Mouse (Mus musculus) monocyte, adult 2 months (primary cell): ENCODE data around the gene Rhbdf2.

ENCODE experiments used
- DNase-seq, 2 experiments: peaks; one replicate each; pipeline ENCODE4 v3.0.0; 2022; ENCODE audit warnings: low spot score in 2 of 2, low read depth in 1 of 2

Gene Rhbdf2

GRCm38 (mm10) chr11:116591621-116592020, 35.2 kb downstream of the Rhbdf2 start:
- DNase-seq = no peak

GRCm38 (mm10) chr11:116589574-116589973, 37.2 kb downstream of the Rhbdf2 start:
- no peak for DNase-seq

GRCm38 (mm10) chr11:116589020-116589531, 37.7 kb downstream of the Rhbdf2 start:
- DNase-seq = no peak

GRCm38 (mm10) chr11:116586801-116587631, 39.8 kb downstream of the Rhbdf2 start:
- peak in 1 of 2 experiments; percentile 62 for DNase-seq

- DNase-seq = no peak
Measured at GRCm38 (mm10) chr11:116586310-116586709, 40.5 kb downstream of the Rhbdf2 start, which contains the start of gene Aanat. Aanat (plus strand) TSS chr11:116586432.

- DNase-seq = no peak
Measured at GRCm38 (mm10) chr11:116585682-116586081, 41.1 kb downstream of the Rhbdf2 start.

GRCm38 (mm10) chr11:116581376-116581814, 45.4 kb downstream of the Rhbdf2 start, which contains the start of gene Ube2o:
Ube2o (minus strand) TSS chr11:116581447.
- peak; percentile 42 to 77 for DNase-seq

- peak in 1 of 2 experiments; percentile 22 for DNase-seq
Measured at GRCm38 (mm10) chr11:116580711-116581375, 46.0 kb downstream of the Rhbdf2 start.

GRCm38 (mm10) chr11:116580031-116580652, 46.7 kb downstream of the Rhbdf2 start:
- DNase-seq = no peak

- no peak for DNase-seq
Measured at GRCm38 (mm10) chr11:116579280-116579679, 47.5 kb downstream of the Rhbdf2 start.

GRCm38 (mm10) chr11:116575396-116575795, 51.4 kb downstream of the Rhbdf2 start:
- no peak for DNase-seq

GRCm38 (mm10) chr11:116574982-116575381, 51.8 kb downstream of the Rhbdf2 start:
- DNase-seq = no peak

GRCm38 (mm10) chr11:116574486-116574885, 52.3 kb downstream of the Rhbdf2 start:
- DNase-seq = no peak

GRCm38 (mm10) chr11:116572756-116573543, 53.9 kb downstream of the Rhbdf2 start:
- DNase-seq = no peak

- no peak for DNase-seq
Measured at GRCm38 (mm10) chr11:116571767-116572679, 54.8 kb downstream of the Rhbdf2 start.

- no peak for DNase-seq
Measured at GRCm38 (mm10) chr11:116570821-116571220, 56.0 kb downstream of the Rhbdf2 start.

GRCm38 (mm10) chr11:116567531-116567930, 59.3 kb downstream of the Rhbdf2 start:
- no peak for DNase-seq

- no peak for DNase-seq
Measured at GRCm38 (mm10) chr11:116565283-116566041, 61.4 kb downstream of the Rhbdf2 start.

GRCm38 (mm10) chr11:116556308-116556707, 70.5 kb downstream of the Rhbdf2 start:
- DNase-seq = no peak
